Mouse (Mus musculus) myocyte (in vitro differentiated cells): ENCODE data around the gene Fgd3.

ENCODE experiments used
- CEBPB ChIP-seq: IDR thresholded peaks from 2 replicates; pipeline ENCODE4 v1.6.1; 2011; ENCODE audit warnings: mild to moderate bottlenecking, moderate library complexity; ENCODE audit not compliant: poor library complexity, insufficient read depth, severe bottlenecking
- E2F4 ChIP-seq: IDR thresholded peaks from one replicate; pipeline ENCODE4 v1.6.1; 2011; ENCODE audit warnings: mild to moderate bottlenecking, control low read depth, moderate library complexity; ENCODE audit not compliant: insufficient read depth
- MAX ChIP-seq: IDR thresholded peaks from one replicate; pipeline ENCODE4 v1.6.1; 2011; ENCODE audit warnings: low read depth, mild to moderate bottlenecking, control low read depth
- MYOD1 ChIP-seq, 3 experiments: IDR thresholded peaks; one replicate each; pipeline ENCODE4 v1.6.1; 2011; ENCODE audit warnings: control low read depth in 2 of 3, low read depth in 2 of 3, mild to moderate bottlenecking in 2 of 3, moderate library complexity in 1 of 3; ENCODE audit not compliant: insufficient read length in 2 of 3, control insufficient read depth in 1 of 3
- MYOG ChIP-seq, 3 experiments: IDR thresholded peaks; one replicate each; pipeline ENCODE4 v1.6.1; 2011; ENCODE audit warnings: control low read depth in 2 of 3, low read depth in 2 of 3, mild to moderate bottlenecking in 2 of 3; ENCODE audit not compliant: insufficient read length in 2 of 3, control insufficient read depth in 1 of 3, insufficient read depth in 1 of 3
- POLR2A ChIP-seq: IDR thresholded peaks from one replicate; pipeline ENCODE4 v1.6.1; 2011; ENCODE audit warnings: low read depth, mild to moderate bottlenecking, control low read depth, moderate library complexity; ENCODE audit not compliant: insufficient read length
- POLR2AphosphoS2 ChIP-seq: IDR thresholded peaks from one replicate; pipeline ENCODE4 v1.6.1; 2011; ENCODE audit warnings: low read depth, control low read depth; ENCODE audit not compliant: insufficient read length
- REST ChIP-seq: IDR thresholded peaks from one replicate; pipeline ENCODE4 v1.6.1; 2011; ENCODE audit warnings: mild to moderate bottlenecking, control low read depth, moderate library complexity; ENCODE audit not compliant: insufficient read depth, insufficient read length
- SRF ChIP-seq: IDR thresholded peaks from one replicate; pipeline ENCODE4 v1.6.1; 2011; ENCODE audit warnings: low read depth; ENCODE audit not compliant: control insufficient read depth, insufficient read length
- TCF12 ChIP-seq: IDR thresholded peaks from one replicate; pipeline ENCODE4 v1.6.1; 2011; ENCODE audit warnings: mild to moderate bottlenecking, control low read depth; ENCODE audit not compliant: poor library complexity, insufficient read depth, severe bottlenecking
- TCF3 ChIP-seq: IDR thresholded peaks from one replicate; pipeline ENCODE4 v1.6.1; 2011; ENCODE audit warnings: low read depth, control low read depth; ENCODE audit not compliant: insufficient read length
- USF1 ChIP-seq: IDR thresholded peaks from one replicate; pipeline ENCODE4 v1.6.1; 2011; ENCODE audit warnings: low read depth, mild to moderate bottlenecking, control low read depth, moderate library complexity

- TF ChIP-seq POLR2A (no peak), CEBPB (no peak), MAX (no peak), TCF12 (no peak), E2F4 (no peak), MYOG (IDR thresholded peaks at IDR 0.05; ENCODE audit: control insufficient read depth in 1 of 3, insufficient read depth in 1 of 3, insufficient read length in 2 of 3, low read depth in 2 of 3) (no peak), MYOD1 (IDR thresholded peaks at IDR 0.05; ENCODE audit: control insufficient read depth in 1 of 3, insufficient read length in 2 of 3, low read depth in 2 of 3) (no peak), USF1 (no peak), POLR2AphosphoS2 (no peak), REST (no peak), SRF (no peak), TCF3 (no peak)
Measured at GRCm38 (mm10) chr13:49342723-49343100, 22.6 kb upstream of the Fgd3 start.
